Mouse (Mus musculus) CD4-positive, CD25-positive, alpha-beta regulatory T cell, adult 2 months (primary cell): ENCODE data around the gene A730015C16Rik.

Experiments
- DNase-seq: peaks from one replicate; pipeline ENCODE4 v3.0.0-alpha.2; 2012; ENCODE audit warnings: low read depth, low spot score

A730015C16Rik gene

GRCm38 (mm10) chr4:108830698-108831097, 17.7 kb downstream of the A730015C16Rik start:
- DNase-seq: no peak

- DNase-seq: no peak
Observed at GRCm38 (mm10) chr4:108826643-108827042, 21.8 kb downstream of the A730015C16Rik start.

GRCm38 (mm10) chr4:108826096-108826495, 22.3 kb downstream of the A730015C16Rik start:
- DNase-seq: no peak

- no peak for DNase-seq
Observed at GRCm38 (mm10) chr4:108825677-108826076, 22.7 kb downstream of the A730015C16Rik start.

GRCm38 (mm10) chr4:108811550-108811949, 36.9 kb downstream of the A730015C16Rik start:
- DNase-seq: no peak

- no peak for DNase-seq
Observed at GRCm38 (mm10) chr4:108811142-108811541, 37.3 kb downstream of the A730015C16Rik start.

GRCm38 (mm10) chr4:108803535-108803934, 44.9 kb downstream of the A730015C16Rik start:
- DNase-seq: no peak

- peak; percentile 79 for DNase-seq
Observed at GRCm38 (mm10) chr4:108798083-108798830, 50.2 kb downstream of the A730015C16Rik start.
